Mouse (Mus musculus) embryo, embryonic 10.5 days (tissue): ENCODE measurements around the gene Fbxw11.

Source experiments
- DNase-seq: peaks from one replicate; pipeline ENCODE4 v3.0.0-alpha.2; 2015; ENCODE audit warnings: low spot score

The Fbxw11 gene

DNA sequence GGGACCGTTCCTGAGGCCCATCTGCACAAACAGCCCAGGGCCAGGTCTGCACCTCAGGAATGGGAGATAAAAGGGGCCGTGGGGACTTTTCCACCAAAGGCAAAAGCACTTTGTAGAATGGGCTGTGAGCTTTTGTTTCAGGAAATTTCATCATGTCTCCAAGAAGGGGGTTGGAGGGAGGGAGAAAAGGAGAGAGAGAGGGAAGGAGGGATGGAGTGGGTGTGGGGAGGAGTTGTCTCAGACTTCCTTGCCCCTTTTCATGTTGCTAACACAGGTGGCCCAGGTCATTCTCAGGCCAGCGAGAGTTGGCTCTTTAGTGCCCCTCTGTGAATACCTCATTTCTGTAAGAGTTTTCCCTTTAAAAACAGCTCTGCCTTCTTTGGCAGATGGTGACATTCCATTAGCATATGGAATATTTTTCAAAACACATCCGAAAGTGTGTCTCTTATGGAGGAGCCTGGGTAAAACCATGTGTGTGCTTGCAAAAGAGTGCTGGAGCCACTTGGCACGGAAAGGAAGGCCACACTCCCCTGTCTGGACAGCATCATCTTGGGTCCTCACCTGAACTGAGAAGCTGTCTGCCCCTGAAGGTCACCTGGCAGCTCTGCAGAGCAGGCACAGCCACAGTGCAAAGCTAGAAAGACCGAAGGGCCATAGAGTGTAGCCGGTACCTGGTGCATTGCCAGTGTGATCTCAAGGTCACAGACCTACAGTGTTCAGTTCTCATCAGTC, 109.5 kb downstream of the Fbxw11 start:
- DNase-seq = no peak

DNA sequence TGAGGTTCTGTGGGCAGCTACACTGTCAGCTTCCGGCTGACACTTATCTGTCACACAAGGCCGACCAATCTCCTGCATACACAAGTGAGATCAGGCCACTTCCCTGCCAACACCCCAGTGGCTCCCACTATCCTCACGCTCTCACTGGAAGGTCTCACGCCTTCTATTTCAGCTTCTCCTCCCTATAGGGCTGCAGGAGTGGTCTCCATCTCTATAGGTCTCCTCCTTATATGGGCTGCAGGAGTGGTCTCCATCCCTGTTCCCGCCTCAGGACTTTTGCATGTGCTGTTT, 110.0 kb downstream of the Fbxw11 start:
- DNase-seq = no peak

DNA sequence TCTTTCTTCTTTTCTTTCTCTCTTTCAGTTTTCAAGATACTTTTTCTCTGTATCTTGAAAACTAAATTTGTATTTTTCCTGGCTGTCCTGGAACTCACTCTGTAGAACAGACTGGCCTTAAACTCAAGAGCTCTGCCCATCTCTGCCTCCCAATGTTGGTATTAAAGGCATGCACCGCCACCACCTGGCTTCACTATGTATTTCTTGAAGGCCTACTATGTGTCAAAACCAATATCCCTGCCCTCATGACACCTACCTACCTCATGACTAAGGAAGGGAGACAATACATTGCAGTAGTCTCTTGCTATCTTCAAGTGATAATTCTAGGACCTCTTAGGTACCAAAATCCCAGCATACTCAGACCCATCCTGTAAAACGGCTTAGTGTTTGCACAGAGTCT, 110.8 kb downstream of the Fbxw11 start:
- DNase-seq = no peak

DNA sequence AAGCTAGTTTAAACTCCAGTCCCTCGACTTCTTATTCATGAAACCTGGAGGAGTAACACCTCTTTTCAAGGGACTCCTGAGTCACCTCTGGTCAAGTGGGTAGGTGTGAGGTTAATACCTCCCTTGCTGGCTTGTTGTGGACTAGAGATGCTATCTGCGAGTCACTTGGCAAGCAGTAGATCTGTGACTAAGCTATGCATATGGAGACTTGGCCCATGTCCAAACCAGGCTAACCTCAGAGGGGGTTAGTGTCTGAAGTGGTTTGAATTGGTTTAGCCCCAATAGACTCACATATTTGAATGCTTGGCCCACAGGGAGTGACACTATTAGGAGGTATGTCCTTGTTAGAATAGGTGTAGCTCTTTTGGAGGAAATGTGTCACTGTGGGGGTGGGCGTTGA, 120.2 kb downstream of the Fbxw11 start:
- no peak for DNase-seq

DNA sequence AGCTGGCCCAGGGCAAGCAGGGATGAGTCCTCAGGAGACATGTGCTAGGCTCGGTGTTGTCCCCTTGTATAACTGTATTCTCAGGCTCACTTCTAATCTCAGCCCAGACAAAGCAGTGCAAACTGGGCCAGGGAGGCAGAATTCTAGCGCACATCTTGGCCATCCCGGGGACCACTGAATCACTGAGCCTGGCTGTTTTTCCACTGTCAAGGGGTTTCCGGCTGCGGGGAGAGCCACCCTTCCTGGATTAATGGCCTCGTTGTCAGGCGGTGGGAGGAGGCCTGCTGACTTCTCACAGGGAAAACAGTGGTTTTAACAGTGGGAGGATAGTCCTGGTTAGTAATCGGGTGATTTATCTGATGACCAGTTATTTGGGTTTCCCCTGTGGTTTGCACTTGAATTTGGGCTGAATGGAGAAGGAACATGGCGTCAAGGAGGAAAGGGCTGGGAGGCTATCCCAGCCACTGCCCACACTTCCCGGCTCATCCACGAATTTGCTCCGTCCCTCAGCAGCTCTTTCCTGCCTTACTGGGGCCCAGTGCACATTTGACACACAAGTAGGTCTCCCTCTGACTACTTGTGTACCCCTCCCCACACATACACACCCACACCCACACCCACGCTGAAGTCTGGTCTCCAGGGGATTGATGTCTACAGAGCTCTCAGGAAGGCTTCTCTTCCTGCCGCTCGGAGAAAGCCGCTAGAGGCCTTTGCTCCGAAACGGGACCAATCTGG, 125.1 kb downstream of the Fbxw11 start:
- DNase-seq = peak; percentile 40

DNA sequence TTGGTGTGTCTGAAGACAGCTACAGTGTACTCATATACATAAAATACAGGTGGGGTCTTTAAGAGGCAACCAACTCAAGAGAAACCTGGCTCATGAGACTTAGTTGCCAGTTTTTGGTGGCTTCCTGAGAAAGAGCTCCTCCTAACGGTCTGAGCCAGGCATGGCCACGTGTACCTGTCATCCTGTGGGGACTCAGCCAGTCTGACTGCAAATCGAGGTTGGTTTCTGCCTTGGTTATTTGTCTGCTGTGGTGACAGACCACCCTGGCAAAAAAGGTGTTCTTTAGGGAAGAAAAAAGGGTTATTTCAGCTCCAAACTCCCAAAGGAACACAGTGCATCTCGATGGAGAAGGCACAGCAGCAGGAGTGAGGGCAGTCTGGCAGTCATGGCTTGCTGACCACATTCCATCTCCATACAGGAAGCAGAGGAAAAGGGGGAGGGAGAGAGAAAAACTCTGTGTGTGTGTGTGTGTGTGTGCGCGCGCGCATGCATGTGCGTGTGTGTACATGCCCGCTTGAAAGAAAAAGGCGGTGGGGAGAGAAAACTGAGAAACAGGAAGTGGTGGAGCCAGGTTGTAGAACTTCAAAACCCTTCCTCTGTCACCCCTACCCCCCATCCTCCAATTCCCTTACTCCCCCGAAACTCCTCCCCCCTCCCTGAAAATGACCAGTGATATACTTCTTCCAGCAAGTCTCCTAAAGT, 126.3 kb downstream of the Fbxw11 start:
- peak; percentile 16 for DNase-seq

DNA sequence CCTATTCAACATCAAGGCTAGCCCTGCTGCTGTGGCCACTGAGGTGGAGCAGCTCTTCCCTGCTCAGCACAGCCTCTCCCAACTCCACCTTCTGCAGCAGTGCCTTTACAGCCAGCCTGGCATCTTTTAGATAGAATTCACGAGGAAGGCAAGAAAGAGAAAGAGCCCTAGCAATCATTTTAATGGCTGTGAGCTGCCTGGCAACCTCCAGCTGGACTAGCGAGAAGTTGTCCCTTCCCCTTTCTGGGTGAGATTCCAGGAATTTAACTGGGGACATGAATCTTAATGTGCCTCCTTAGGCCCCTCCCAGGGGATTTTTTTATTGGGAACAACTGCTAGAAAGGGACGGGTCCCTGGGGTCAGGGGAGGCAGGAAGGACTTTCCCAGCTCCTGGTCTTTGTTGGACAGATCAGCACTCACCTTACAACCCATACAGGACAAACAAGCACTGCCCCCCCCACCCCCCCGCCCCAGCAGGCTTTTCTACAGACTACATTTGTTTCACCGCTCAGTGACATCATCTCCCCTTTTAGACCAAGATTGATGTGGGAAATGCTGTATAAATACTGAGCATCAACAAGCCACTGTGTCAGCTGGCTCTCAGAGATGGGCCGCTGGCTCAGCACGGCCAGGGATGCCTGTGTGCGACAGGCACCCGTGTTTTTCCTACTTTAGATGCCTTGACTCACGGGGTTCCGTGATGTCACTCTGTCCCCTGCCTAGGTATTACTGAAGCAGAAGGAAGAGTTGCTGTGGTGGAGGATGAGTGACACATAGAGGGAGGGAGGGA, 138.4 kb downstream of the Fbxw11 start:
- peak; percentile 29 for DNase-seq

DNA sequence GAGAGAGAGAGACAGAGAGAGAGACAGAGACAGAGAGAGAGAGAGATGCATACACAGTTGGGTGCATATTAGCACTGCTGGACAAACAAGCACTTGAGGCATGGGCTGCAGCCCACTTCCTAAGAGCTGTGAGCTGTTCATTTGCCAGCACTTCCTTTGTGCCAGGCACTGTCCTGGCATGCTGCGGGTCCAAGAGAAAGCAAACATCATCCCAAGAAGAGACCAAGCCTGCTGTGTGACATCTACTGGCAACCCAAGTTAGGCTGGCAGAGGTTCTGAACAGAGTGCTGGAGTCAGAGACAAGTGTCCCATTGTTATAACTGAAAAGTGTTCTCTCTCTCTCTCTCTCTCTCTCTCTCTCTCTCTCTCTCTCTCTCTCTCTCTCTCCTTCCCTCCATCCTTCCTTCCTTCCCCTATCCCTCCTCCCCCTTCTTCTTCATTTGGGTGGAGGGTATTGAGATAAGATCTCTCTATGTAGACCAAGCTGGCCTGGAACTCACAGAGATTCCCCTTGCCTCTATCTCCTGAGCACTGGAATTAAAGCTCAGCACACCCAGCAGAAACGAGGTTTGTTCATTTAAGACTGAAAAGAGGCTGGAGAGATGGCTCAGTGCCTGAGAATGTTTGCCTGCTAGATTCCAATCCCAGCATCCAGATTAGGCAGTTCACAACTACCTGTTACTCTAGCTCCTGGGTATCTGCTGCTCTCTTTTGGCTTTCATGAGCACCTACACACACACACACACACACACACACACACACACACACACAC, 139.3 kb downstream of the Fbxw11 start:
- DNase-seq = no peak

DNA sequence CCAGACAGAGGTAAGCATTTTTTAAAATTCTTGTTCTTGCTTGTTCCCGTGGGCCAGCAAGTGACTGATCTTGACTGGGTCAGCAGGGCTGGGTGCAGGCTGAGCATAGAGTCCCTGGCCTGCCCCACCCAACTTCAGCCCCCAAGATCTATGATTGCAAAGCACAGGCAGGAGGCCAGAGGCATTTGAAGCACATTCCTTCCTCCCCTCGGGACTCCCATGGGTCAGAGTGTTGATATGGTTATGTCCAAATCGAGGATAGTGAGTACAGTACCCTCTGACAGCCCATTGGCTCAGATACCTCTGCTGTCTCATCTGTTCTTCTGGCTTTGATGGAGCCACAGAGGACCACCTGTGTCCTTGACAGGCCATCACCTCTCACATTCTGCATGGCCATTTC, 140.2 kb downstream of the Fbxw11 start:
- DNase-seq = no peak

DNA sequence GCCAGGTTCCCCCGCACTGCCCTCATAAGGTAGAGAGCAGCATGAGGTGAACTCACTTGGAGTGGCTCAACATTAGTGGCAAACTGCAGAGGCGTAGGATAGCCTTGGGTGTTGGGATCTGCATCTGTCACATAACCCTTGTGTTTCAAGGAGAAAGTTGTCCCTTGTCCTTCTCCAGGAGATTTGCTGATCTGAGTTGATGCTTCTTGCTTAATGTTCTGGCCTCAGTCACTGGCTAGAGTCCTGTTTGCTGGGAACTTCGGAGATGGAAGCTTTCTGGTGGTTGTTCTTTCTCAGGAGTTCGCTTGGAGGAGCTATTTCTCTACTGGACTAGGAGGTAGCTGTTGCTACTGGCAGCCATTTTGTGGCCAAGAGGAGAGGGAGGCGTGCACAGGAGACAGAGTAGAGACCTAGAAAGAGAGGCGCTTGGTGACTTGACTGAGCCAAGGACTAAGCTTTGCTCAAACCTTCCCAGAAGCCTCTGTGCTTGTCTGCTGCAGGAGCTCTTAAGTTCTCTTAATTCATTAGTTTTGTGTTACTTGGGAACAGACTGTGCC, 143.1 kb downstream of the Fbxw11 start:
- no peak for DNase-seq

DNA sequence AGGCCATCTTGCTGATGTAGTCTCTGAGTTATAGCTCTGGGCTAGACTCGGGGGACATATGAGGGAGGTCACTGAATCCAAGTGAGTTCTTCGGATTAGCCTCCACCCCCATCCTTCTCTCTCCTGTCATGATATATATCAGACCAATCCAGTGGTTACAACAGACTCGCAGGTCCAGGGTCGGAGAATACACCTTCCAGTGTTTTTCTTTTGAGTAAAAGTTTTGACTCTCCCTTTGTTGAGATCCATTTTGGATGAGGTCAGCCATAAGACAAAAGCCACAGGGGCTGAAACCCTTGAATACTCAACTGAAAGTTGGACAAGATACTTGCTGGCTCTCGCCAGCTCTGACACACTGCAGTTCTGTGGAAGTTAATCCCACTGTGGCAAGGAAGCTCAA, 143.7 kb downstream of the Fbxw11 start:
- no peak for DNase-seq

DNA sequence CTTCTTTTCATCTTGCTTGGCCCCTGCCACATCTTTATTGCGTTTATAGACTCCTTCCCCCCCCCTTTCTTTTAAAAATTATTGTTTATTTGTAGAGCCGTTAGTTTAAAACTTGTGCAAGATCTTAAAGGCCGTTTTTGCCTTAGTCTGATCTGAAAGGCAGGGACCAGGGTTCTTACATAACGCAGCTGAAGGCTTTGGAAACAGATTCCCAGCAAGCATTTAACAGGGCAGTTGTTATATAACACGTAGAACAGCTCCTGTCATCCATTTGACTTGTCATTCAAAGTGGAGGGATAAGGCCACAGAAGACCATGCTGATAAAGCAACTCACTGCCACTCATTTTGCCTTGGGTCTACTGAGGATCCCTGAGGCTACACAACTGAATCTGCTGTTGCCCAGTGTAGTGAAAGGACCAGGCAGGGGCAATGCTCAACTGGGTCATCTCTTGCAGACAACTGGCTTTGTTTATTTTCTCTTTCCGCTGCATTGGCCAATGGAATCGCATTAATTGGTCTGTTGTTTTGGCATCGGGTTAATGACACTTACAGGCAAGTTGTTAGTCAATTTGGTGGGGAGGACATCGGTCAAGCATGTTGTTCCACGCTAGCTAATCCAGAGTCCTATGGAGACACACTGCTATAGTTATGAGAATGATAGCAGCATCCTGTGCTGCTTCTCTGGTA, 152.4 kb downstream of the Fbxw11 start:
- no peak for DNase-seq
